Mouse (Mus musculus) thymus, postnatal 36 days (tissue): ENCODE results near the gene Bckdhb.

Experiments used
- DNase-seq, 2 experiments: peaks; one replicate each; pipeline ENCODE4 v3.0.0; 2022; ENCODE audit warnings: mixed read lengths in 2 of 2

Bckdhb gene

GRCm38 (mm10) chr9:84109777-84110478 is 185.0 kb downstream of the Bckdhb start:
- no peak for DNase-seq

GRCm38 (mm10) chr9:84110616-84111015 is 185.7 kb downstream of the Bckdhb start:
- DNase-seq: no peak

GRCm38 (mm10) chr9:84112319-84112718 is 187.4 kb downstream of the Bckdhb start:
- no peak for DNase-seq

- no peak for DNase-seq
Observed at GRCm38 (mm10) chr9:84112842-84113568, 188.1 kb downstream of the Bckdhb start.

- DNase-seq: no peak
Observed at GRCm38 (mm10) chr9:84114254-84114653, 189.3 kb downstream of the Bckdhb start.

GRCm38 (mm10) chr9:84117337-84117736 is 192.4 kb downstream of the Bckdhb start:
- no peak for DNase-seq

- no peak for DNase-seq
Observed at GRCm38 (mm10) chr9:84124996-84125395, 200.1 kb downstream of the Bckdhb start.

- DNase-seq: no peak
Observed at GRCm38 (mm10) chr9:84130338-84130737, 205.4 kb downstream of the Bckdhb start.

- no peak for DNase-seq
Observed at GRCm38 (mm10) chr9:84135062-84135461, 210.1 kb downstream of the Bckdhb start.

GRCm38 (mm10) chr9:84137192-84137591 is 212.2 kb downstream of the Bckdhb start:
- DNase-seq: no peak

GRCm38 (mm10) chr9:84148124-84148523 is 223.2 kb downstream of the Bckdhb start:
- DNase-seq: no peak
